Mouse (Mus musculus) cerebellum, adult 8-10 months (tissue): Measurements from ENCODE around the gene Hepacam2.
A peak's percentile ranks its signal among the peaks of the same experiment; 100 is the strongest.

ENCODE experiments used
- DNase-seq: peaks from one replicate; pipeline ENCODE4 v3.0.0; 2022

Hepacam2 gene

GRCm38 (mm10) chr6:3498162-3498848 lies at the start of gene Hepacam2, which contains the start of gene Vps50:
Hepacam2 (minus strand) TSS chr6:3498298.
Vps50 (plus strand) TSS chr6:3498382.
- DNase-seq: peak; percentile 87

- no peak for DNase-seq
These were observed 46.9 kb upstream of the Hepacam2 start for GRCm38 (mm10) chr6:3544970-3545369.

- no peak for DNase-seq
These were observed 45.8 kb upstream of the Hepacam2 start for GRCm38 (mm10) chr6:3543862-3544261.

- DNase-seq: no peak
These were observed 41.4 kb upstream of the Hepacam2 start for GRCm38 (mm10) chr6:3539470-3539869.

- no peak for DNase-seq
These were observed 38.0 kb upstream of the Hepacam2 start for GRCm38 (mm10) chr6:3536048-3536447.

- no peak for DNase-seq
These were observed 33.3 kb upstream of the Hepacam2 start for GRCm38 (mm10) chr6:3531445-3531844.

GRCm38 (mm10) chr6:3528198-3528597 lies 30.1 kb upstream of the Hepacam2 start:
- no peak for DNase-seq

- DNase-seq: peak; percentile 44
These were observed 14.5 kb upstream of the Hepacam2 start for GRCm38 (mm10) chr6:3512611-3513010.

GRCm38 (mm10) chr6:3511612-3512011 lies 13.5 kb upstream of the Hepacam2 start:
- DNase-seq: peak; percentile 35

- peak; percentile 29 for DNase-seq
These were observed 13.0 kb upstream of the Hepacam2 start for GRCm38 (mm10) chr6:3511116-3511515.

- DNase-seq: peak; percentile 23
These were observed 11.7 kb upstream of the Hepacam2 start for GRCm38 (mm10) chr6:3509782-3510181.

GRCm38 (mm10) chr6:3508151-3508550 lies 10.1 kb upstream of the Hepacam2 start:
- DNase-seq: peak; percentile 32

- DNase-seq: no peak
These were observed 9.0 kb upstream of the Hepacam2 start for GRCm38 (mm10) chr6:3507078-3507477.

GRCm38 (mm10) chr6:3505289-3505688 lies 7.2 kb upstream of the Hepacam2 start:
- no peak for DNase-seq

GRCm38 (mm10) chr6:3500286-3500685 lies 2.2 kb upstream of the Hepacam2 start:
- DNase-seq: no peak

- peak; percentile 34 for DNase-seq
These were observed 1.9 kb downstream of the Hepacam2 start for GRCm38 (mm10) chr6:3496210-3496609.

- DNase-seq: no peak
These were observed 3.8 kb downstream of the Hepacam2 start for GRCm38 (mm10) chr6:3494285-3494684.

GRCm38 (mm10) chr6:3487355-3487754 lies 10.7 kb downstream of the Hepacam2 start:
- no peak for DNase-seq

GRCm38 (mm10) chr6:3485133-3485532 lies 13.0 kb downstream of the Hepacam2 start:
- DNase-seq: no peak

GRCm38 (mm10) chr6:3481705-3482104 lies 16.4 kb downstream of the Hepacam2 start:
- DNase-seq: no peak

- DNase-seq: no peak
These were observed 18.2 kb downstream of the Hepacam2 start for GRCm38 (mm10) chr6:3479853-3480252.

- no peak for DNase-seq
These were observed 21.8 kb downstream of the Hepacam2 start for GRCm38 (mm10) chr6:3476299-3476698.

GRCm38 (mm10) chr6:3470706-3471105 lies 27.4 kb downstream of the Hepacam2 start:
- no peak for DNase-seq

GRCm38 (mm10) chr6:3468627-3469026 lies 29.5 kb downstream of the Hepacam2 start:
- no peak for DNase-seq

- no peak for DNase-seq
These were observed 34.5 kb downstream of the Hepacam2 start for GRCm38 (mm10) chr6:3463594-3463993.
